Mouse (Mus musculus) myocyte (in vitro differentiated cells): ENCODE data around the gene Nup93.

Source experiments
- CEBPB ChIP-seq: IDR thresholded peaks from 2 replicates; pipeline ENCODE4 v1.6.1; 2011; ENCODE audit warnings: mild to moderate bottlenecking, moderate library complexity; ENCODE audit not compliant: poor library complexity, insufficient read depth, severe bottlenecking
- E2F4 ChIP-seq: IDR thresholded peaks from one replicate; pipeline ENCODE4 v1.6.1; 2011; ENCODE audit warnings: mild to moderate bottlenecking, control low read depth, moderate library complexity; ENCODE audit not compliant: insufficient read depth
- MAX ChIP-seq: IDR thresholded peaks from one replicate; pipeline ENCODE4 v1.6.1; 2011; ENCODE audit warnings: low read depth, mild to moderate bottlenecking, control low read depth
- MYOD1 ChIP-seq, 3 experiments: IDR thresholded peaks; one replicate each; pipeline ENCODE4 v1.6.1; 2011; ENCODE audit warnings: control low read depth in 2 of 3, low read depth in 2 of 3, mild to moderate bottlenecking in 2 of 3, moderate library complexity in 1 of 3; ENCODE audit not compliant: insufficient read length in 2 of 3, control insufficient read depth in 1 of 3
- POLR2A ChIP-seq: IDR thresholded peaks from one replicate; pipeline ENCODE4 v1.6.1; 2011; ENCODE audit warnings: low read depth, mild to moderate bottlenecking, control low read depth, moderate library complexity; ENCODE audit not compliant: insufficient read length
- POLR2AphosphoS2 ChIP-seq: IDR thresholded peaks from one replicate; pipeline ENCODE4 v1.6.1; 2011; ENCODE audit warnings: low read depth, control low read depth; ENCODE audit not compliant: insufficient read length
- REST ChIP-seq: IDR thresholded peaks from one replicate; pipeline ENCODE4 v1.6.1; 2011; ENCODE audit warnings: mild to moderate bottlenecking, control low read depth, moderate library complexity; ENCODE audit not compliant: insufficient read depth, insufficient read length
- TCF3 ChIP-seq: IDR thresholded peaks from one replicate; pipeline ENCODE4 v1.6.1; 2011; ENCODE audit warnings: low read depth, control low read depth; ENCODE audit not compliant: insufficient read length
- USF1 ChIP-seq: IDR thresholded peaks from one replicate; pipeline ENCODE4 v1.6.1; 2011; ENCODE audit warnings: low read depth, mild to moderate bottlenecking, control low read depth, moderate library complexity

DNA sequence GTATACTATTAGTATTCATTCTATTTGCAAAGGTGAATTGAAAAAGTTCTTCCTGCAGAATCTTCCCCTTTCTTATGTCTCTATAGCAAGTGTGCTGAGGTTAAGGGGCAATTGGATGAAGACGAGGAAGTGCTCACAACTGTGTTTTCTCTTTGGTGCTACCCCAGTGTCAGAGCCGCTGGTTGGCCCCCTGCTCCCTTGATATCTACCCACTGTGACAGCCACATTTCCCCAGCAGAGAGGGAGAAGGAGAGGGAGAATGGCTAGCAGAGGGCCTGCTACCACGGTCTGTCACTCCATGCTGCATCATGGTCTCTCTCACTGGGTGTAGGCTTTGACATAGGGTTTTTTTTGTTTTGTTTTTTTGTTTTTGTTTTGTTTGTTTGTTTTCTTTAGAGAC, 58.2 kb downstream of the Nup93 start:
- TF ChIP-seq CEBPB: no peak
- TF ChIP-seq POLR2A: no peak
- no peak for TF ChIP-seq POLR2AphosphoS2
- TF ChIP-seq TCF3: no peak
- no peak for TF ChIP-seq MAX
- no peak for TF ChIP-seq MYOD1 (IDR thresholded peaks at IDR 0.05; ENCODE audit: control insufficient read depth in 1 of 3, insufficient read length in 2 of 3, low read depth in 2 of 3)
- TF ChIP-seq USF1: no peak
- TF ChIP-seq E2F4: no peak
- no peak for TF ChIP-seq REST
